Mouse (Mus musculus): Measurements from ENCODE around the gene Mepe.

The Mepe gene

GRCm38 (mm10) chr5:104351874-104352273, 26.7 kb downstream of the Mepe start:
- no peak for DNase-seq (ENCODE audit: low read depth, low spot score)

GRCm38 (mm10) chr5:104357575-104357974, 32.4 kb downstream of the Mepe start:
- DNase-seq (ENCODE audit: low read depth, low spot score) = no peak

GRCm38 (mm10) chr5:104358592-104358991, 33.5 kb downstream of the Mepe start:
- DNase-seq (ENCODE audit: low read depth, low spot score) = no peak

GRCm38 (mm10) chr5:104359257-104359656, 34.1 kb downstream of the Mepe start:
- peak; percentile 72 for DNase-seq (ENCODE audit: low read depth, low spot score)

DNA sequence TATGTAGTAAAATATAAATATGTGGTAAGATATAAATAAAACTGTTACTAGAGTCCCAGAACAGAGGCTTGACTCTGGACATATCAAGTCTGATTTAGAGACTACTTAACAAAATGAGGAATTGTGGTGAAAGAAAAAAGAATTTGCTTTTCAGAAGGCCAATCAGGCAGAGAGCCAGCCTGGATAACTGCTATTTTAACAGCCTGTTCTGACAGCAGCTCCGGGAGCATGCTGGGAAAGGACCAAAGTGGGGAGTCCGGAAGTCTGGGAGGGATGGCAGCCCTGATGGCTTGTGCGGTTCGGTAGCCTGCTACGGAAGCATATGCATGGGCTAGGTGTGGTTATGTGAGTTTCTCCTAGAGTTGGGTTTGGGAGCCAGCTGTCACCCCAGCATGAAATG, 45.5 kb downstream of the Mepe start:
- DNase-seq (ENCODE audit: low read depth, low spot score) = no peak

DNA sequence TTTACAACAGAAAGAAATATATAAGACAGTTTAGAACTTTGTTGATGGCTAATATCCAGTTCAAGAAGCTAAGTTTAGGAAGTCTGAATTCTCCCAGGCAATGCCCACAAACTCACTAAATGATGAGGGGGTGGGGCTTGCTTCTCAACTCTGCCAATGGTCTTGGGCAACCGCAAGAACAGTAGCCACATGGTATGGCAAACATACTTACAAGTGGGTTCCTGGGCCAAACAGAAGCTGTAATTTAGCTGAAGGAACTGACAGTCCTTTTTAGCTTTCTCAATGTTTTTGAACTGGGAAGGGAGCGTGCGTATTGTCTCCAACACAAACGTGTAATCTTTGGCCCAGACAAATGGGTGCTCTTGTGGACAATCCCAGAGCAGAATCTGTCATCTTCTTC, 46.2 kb downstream of the Mepe start:
- no peak for DNase-seq (ENCODE audit: low read depth, low spot score)

DNA sequence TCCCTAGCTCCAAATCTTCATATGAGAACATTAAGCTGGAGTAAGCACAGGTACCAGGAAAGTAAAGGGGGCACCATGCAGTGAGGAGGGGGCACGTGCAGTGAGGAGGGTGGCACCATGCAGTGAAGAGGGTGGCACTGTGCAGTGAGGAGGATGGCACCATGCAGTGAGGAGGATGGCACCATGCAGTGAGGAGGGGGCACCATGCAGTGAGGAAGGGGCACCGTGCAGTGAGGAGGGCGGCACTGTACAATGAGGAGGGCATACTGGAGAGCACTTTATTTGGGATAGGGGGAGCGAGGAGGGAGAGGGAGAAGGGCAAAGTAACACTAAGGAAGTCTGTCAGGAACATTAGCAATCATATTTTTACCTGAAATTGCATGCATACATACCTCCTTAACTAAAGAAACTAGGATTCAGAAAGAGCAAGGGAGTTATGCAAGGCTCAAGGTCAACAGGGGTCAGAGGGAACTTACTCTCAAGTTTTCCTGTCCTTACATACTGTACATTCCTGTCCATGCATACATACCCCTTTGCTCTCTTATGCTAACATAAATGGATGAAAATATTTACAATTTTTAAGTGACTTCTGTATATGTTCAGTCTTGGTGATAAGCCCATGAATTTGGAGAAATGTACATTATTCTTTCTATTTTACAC, 48.6 kb downstream of the Mepe start:
- no peak for DNase-seq (ENCODE audit: low read depth, low spot score)

DNA sequence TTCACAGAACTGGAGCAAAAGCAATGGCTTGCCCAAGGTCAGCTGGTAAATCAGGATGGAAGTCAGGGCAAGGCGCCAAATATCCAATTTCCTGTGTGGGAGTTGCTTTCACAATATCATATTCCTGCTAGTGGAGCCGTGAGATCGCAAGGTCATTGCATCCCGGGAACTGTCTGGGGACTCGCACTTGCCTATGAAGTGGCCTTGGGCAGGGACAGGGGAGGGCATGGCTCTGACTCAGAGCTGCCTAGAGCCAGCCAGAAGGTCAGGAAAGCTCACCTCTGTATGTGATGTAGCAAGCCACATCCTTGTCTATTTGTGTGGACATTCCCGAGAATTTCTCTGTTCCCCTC, 49.2 kb downstream of the Mepe start:
- DNase-seq (ENCODE audit: low read depth, low spot score) = peak; percentile 39

- no peak for DNase-seq (ENCODE audit: low read depth, low spot score)
These were observed 50.0 kb downstream of the Mepe start for GRCm38 (mm10) chr5:104375132-104375531.

DNA sequence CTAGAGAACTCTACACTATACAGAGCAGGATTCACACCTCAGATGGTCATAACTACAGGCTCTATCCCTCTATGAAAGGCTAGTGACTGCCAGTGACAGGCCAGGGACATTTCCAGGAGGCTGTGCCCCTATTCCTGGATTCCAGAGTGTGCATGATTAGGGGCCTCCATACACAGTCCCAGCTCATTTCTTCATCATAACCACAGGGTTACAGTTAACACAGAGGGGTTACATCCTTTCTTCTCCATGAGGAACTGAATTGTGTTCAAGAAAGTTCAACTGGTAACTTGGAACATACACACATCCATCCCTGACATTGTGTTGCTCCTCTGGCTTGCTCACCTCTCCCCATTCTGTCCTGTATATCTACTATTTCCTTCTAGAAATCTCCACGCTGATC, 51.8 kb downstream of the Mepe start:
- no peak for DNase-seq (ENCODE audit: low read depth, low spot score)

- no peak for DNase-seq (ENCODE audit: low read depth, low spot score)
These were observed 55.4 kb downstream of the Mepe start for GRCm38 (mm10) chr5:104380574-104380973.

- DNase-seq (ENCODE audit: low read depth, low spot score) = no peak
These were observed 56.5 kb downstream of the Mepe start for GRCm38 (mm10) chr5:104381671-104382070.

- DNase-seq (ENCODE audit: low read depth, low spot score) = no peak
These were observed 59.4 kb downstream of the Mepe start for GRCm38 (mm10) chr5:104384540-104384939.

- no peak for DNase-seq (ENCODE audit: low read depth, low spot score)
These were observed 60.4 kb downstream of the Mepe start for GRCm38 (mm10) chr5:104385521-104385920.

DNA sequence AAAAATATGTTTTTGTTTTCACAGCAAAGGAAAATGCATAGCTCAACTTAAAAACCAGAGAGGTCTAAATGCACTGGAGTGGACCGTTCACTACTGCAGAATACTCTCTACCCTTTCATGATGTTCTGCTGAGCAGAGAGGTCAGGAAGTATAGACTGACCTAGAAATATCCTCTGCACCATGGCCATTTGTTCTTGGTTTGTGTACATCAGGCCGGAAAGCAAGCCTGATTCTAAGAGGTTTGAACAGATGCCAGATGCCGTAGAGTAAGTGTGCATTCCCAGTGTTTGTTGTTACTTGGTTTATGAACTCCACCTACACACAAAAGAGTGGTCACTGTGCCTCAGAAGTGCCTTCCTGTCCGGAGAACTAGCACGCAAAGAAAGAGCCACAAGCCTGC, 61.8 kb downstream of the Mepe start:
- no peak for DNase-seq (ENCODE audit: low read depth, low spot score)
